Mouse (Mus musculus): ENCODE measurements around the gene Abr.

- TF ChIP-seq CTCF (IDR thresholded peaks at IDR 0.05; ENCODE audit: borderline replicate concordance, insufficient read depth, low read length) (no peak), POLR2A (IDR thresholded peaks at IDR 0.05; ENCODE audit: low read depth, low read length) (no peak)
Measured at GRCm38 (mm10) chr11:76405113-76405512, 217.0 kb downstream of the Abr start.
